Mouse (Mus musculus): ENCODE measurements around the gene Gm21964. TPM values are rescaled to one million over a fixed set of nuclear protein-coding genes. Genes with fewer than 3 reads are reported as not detected.

The Gm21964 gene
- polyA plus RNA-seq, 1 experiment from 2014 or later = not detected

DNA sequence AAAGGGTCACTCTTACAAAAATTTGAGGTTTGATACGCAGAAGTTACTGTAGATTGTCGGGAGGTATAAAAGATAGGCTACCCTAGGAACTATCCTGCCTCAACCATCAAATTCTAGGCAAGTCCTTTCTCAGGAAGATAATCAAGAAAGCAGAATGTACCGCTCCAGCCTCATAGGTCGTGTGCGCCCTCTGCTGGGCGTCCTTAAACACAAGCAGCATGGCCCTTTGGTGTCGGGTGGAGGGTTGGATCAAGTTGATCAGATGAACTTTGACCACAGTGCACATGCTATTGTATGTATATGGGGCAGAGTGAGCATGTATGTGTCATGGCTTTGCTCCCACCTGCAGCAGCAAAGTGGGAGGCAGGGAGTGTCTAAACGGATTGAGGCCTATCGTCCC lies 29.4 kb upstream of the Gm21964 start:
- Histone ChIP-seq H3K4me1 (ENCODE audit: control insufficient read depth in 2 of 2, insufficient read depth in 2 of 2, low read length in 2 of 2) (no peaks in the 10 kb centered on the region), H3K27ac (replicated peaks in 1 of 2; ENCODE audit: control insufficient read depth in 1 of 2, insufficient read depth in 1 of 2, low read depth in 2 of 2, low read length in 2 of 2) (no peak overlapping the region), H3K9me3 (ENCODE audit: control insufficient read depth, low read length) (peaks cover 3% of the 10 kb centered on the region; the same call in 1 of the 2 replicates), H3K4me3 (ENCODE audit: control insufficient read depth in 1 of 2, insufficient read depth in 1 of 2, low read depth in 1 of 2, low read length in 2 of 2) (no peak overlapping the region), H3K27me3 (ENCODE audit: control insufficient read depth, insufficient read depth, low read length) (no peaks in the 10 kb centered on the region), H3K4me2 (ENCODE audit: low read length) (no peak overlapping the region), H3K36me3 (ENCODE audit: control insufficient read depth, insufficient read depth, low read length) (no peaks in the 10 kb centered on the region), H3K9ac (ENCODE audit: low read length) (no peak overlapping the region)
- ATAC-seq (ENCODE audit: insufficient number of reproducible peaks, insufficient read depth, low FRiP score, low read depth) = no peak
- WGBS = 9% methylated on average over 9 of the region's 9 CpGs

DNA sequence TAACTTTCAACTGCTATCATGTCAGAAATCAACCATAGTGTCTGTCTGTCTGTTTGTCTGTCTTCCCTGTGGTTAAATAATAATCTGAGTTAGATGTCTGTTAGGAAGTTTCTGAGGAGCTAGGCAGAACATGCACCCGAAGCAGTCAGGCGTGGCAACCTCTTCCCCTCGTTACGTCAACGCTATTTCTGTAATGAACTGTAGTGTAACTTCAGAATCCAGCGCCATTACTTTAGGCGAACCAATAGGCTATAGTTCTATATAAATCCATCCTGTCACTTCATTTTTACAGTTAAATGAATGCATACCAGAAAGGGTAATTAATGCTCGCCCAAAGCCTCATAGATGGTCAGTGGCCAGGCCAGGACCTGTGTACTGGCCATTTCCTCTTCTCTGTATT lies 26.5 kb upstream of the Gm21964 start:
- no peak for ATAC-seq (ENCODE audit: insufficient number of reproducible peaks, insufficient read depth, low FRiP score, low read depth)
- no peak overlapping the region for H3K4me2 ChIP-seq (ENCODE audit: low read length)
- peaks cover 3% of the 10 kb centered on the region; the same call in 1 of the 2 replicates for H3K9me3 ChIP-seq (ENCODE audit: control insufficient read depth, low read length)
- WGBS = 78% methylated on average over 8 of the region's 8 CpGs
- H3K27me3 ChIP-seq (ENCODE audit: control insufficient read depth, insufficient read depth, low read length) = no peaks in the 10 kb centered on the region
- no peak overlapping the region for H3K27ac ChIP-seq (replicated peaks in 1 of 2; ENCODE audit: control insufficient read depth in 1 of 2, insufficient read depth in 1 of 2, low read depth in 2 of 2, low read length in 2 of 2)
- peaks cover 0 to 2% of the 10 kb centered on the region in 2 experiments; a peak in 1 of 4 replicates for H3K4me1 ChIP-seq (ENCODE audit: control insufficient read depth in 2 of 2, insufficient read depth in 2 of 2, low read length in 2 of 2)
- no peak overlapping the region for H3K4me3 ChIP-seq (ENCODE audit: control insufficient read depth in 1 of 2, insufficient read depth in 1 of 2, low read depth in 1 of 2, low read length in 2 of 2)
- no peak overlapping the region for H3K9ac ChIP-seq (ENCODE audit: low read length)
- H3K36me3 ChIP-seq (ENCODE audit: control insufficient read depth, insufficient read depth, low read length) = no peaks in the 10 kb centered on the region

DNA sequence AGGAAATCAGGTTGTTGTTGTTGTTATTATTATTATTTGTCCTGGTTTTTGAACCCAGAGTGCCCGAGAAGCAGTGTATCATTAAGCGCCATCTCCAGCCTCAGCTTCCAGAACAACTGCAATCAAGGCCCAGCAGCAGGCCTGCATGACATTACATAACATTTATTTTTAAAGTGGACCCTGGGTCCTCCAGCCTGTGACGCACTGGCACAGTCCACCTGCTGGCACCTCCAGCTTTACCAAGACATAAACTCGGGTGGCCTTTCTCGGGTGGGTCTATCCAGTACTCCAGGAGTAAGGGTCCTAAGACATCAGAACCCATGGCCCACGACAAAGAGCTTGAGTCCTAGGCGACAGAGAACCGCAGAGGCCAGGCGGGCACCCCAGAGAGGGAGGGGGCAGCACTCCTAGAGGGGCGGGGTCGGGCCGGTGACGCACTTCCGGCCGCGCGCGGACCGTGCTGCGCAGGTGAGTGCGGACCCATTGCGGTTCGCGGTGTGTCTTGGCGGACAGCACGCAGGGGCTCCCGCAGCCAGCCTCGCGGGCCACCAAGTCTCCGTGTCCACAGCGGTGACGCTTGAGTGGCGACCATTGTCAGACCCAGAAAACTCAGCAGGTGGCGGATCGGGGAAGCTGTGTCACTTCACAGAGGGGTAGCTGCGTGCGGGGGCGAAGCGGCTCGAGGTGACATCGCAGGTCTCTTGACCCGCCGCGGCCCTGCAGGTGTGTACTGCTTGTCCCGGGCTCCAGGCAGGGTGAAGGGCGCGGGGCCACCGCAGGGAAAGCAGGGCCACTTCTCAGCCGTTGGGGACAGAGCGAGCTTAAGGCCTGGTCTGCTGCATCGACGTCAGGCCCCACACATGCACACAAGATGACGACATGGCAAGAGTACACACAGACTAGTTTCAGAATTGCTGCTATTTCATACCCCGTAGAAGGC lies 21.5 kb upstream of the Gm21964 start, which contains the start of gene Zfp612:
Zfp612 (plus strand) TSS at position 465 of the 940 bp plus-strand sequence.
- WGBS = 6% methylated on average over 54 of the region's 54 CpGs
- ATAC-seq (ENCODE audit: insufficient number of reproducible peaks, insufficient read depth, low FRiP score, low read depth) = peak; percentile 73
- Histone ChIP-seq H3K36me3 (ENCODE audit: control insufficient read depth, insufficient read depth, low read length) (peaks cover 5% of the 10 kb centered on the region), H3K4me2 (ENCODE audit: low read length) (peak within 1 kb of the TSS; percentile 93), H3K9ac (ENCODE audit: low read length) (peak within 1 kb of the TSS; percentile 84), H3K4me3 (ENCODE audit: control insufficient read depth in 1 of 2, insufficient read depth in 1 of 2, low read depth in 1 of 2, low read length in 2 of 2) (peak within 1 kb of the TSS; percentile 64 to 69), H3K4me1 (ENCODE audit: control insufficient read depth in 2 of 2, insufficient read depth in 2 of 2, low read length in 2 of 2) (peaks cover 2 to 4% of the 10 kb centered on the region in 2 experiments; a peak in 3 of 4 replicates), H3K27ac (replicated peaks in 1 of 2; ENCODE audit: control insufficient read depth in 1 of 2, insufficient read depth in 1 of 2, low read depth in 2 of 2, low read length in 2 of 2) (no peak within 1 kb of the TSS), H3K9me3 (ENCODE audit: control insufficient read depth, low read length) (no peaks in the 10 kb centered on the region), H3K27me3 (ENCODE audit: control insufficient read depth, insufficient read depth, low read length) (no peaks in the 10 kb centered on the region)

DNA sequence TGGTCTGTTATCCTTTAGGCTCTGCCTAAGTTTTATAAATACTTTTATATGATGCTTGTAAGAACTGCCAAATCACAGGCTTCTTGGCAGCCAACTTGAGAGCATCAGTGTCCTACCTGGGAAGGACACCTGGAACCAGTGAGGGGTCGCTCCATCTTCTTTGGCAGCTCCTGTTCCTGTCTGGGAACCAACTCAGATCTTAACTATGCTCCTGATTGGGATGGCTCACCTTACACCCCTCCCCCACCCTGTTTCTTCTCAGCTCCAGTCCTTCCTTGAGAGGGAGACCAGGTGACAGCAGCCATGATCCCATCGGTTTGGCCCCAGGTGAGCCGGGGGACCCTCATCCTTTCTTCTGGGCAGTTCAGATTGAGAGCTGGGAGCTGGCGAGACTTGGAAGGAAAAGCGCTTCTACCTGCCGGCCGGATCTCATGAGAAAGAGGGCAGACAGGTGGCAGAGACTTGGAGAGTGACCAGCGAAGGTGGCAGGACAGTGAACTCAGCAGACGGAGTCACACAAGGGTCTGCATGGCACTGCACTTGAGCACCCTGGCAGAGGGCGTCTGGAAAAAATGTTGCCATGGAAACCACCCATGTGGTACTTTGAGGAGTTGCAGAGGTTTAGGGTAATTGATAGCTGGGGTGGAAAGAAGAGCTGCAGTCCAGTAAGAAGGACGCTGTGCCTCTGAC lies 18.4 kb upstream of the Gm21964 start:
- Histone ChIP-seq H3K9ac (ENCODE audit: low read length) (no peak overlapping the region), H3K4me1 (ENCODE audit: control insufficient read depth in 2 of 2, insufficient read depth in 2 of 2, low read length in 2 of 2) (peaks cover 2 to 4% of the 10 kb centered on the region in 2 experiments; a peak in 3 of 4 replicates), H3K36me3 (ENCODE audit: control insufficient read depth, insufficient read depth, low read length) (peaks cover 25% of the 10 kb centered on the region), H3K4me3 (ENCODE audit: control insufficient read depth in 1 of 2, insufficient read depth in 1 of 2, low read depth in 1 of 2, low read length in 2 of 2) (no peak overlapping the region), H3K4me2 (ENCODE audit: low read length) (no peak overlapping the region), H3K27me3 (ENCODE audit: control insufficient read depth, insufficient read depth, low read length) (no peaks in the 10 kb centered on the region), H3K27ac (replicated peaks in 1 of 2; ENCODE audit: control insufficient read depth in 1 of 2, insufficient read depth in 1 of 2, low read depth in 2 of 2, low read length in 2 of 2) (no peak overlapping the region), H3K9me3 (ENCODE audit: control insufficient read depth, low read length) (peaks cover 6% of the 10 kb centered on the region; the same call in 1 of the 2 replicates)
- no peak for ATAC-seq (ENCODE audit: insufficient number of reproducible peaks, insufficient read depth, low FRiP score, low read depth)
- 79% methylated on average over 11 of the region's 11 CpGs for WGBS

DNA sequence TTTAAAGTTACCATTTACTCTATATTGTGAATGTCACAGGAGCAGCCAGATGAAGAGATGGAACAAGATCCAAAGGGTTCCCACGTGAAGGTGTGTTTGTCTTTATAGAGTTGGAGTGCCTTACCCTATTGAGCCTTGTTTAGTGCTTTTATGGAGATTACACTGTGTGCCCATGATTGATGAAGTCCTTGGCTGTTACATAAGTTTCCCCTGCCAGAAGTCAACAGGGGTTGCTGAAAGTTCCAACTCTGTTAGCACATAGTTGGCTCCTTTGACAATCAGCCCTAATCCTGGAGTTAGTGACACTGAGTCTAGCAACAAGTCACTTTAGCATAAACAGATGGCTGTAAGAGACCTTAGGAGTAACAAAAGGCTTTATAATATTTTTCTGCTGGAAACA lies 9.1 kb upstream of the Gm21964 start:
- ATAC-seq (ENCODE audit: insufficient number of reproducible peaks, insufficient read depth, low FRiP score, low read depth) = no peak
- Histone ChIP-seq H3K4me2 (ENCODE audit: low read length) (no peak overlapping the region), H3K4me3 (ENCODE audit: control insufficient read depth in 1 of 2, insufficient read depth in 1 of 2, low read depth in 1 of 2, low read length in 2 of 2) (no peak overlapping the region), H3K27me3 (ENCODE audit: control insufficient read depth, insufficient read depth, low read length) (no peaks in the 10 kb centered on the region), H3K4me1 (ENCODE audit: control insufficient read depth in 2 of 2, insufficient read depth in 2 of 2, low read length in 2 of 2) (no peaks in the 10 kb centered on the region), H3K27ac (replicated peaks in 1 of 2; ENCODE audit: control insufficient read depth in 1 of 2, insufficient read depth in 1 of 2, low read depth in 2 of 2, low read length in 2 of 2) (no peak overlapping the region), H3K36me3 (ENCODE audit: control insufficient read depth, insufficient read depth, low read length) (peaks cover 23% of the 10 kb centered on the region), H3K9me3 (ENCODE audit: control insufficient read depth, low read length) (peaks cover 20% of the 10 kb centered on the region), H3K9ac (ENCODE audit: low read length) (no peak overlapping the region)
- WGBS = 59% methylated on average over 1 of the region's 1 CpGs

DNA sequence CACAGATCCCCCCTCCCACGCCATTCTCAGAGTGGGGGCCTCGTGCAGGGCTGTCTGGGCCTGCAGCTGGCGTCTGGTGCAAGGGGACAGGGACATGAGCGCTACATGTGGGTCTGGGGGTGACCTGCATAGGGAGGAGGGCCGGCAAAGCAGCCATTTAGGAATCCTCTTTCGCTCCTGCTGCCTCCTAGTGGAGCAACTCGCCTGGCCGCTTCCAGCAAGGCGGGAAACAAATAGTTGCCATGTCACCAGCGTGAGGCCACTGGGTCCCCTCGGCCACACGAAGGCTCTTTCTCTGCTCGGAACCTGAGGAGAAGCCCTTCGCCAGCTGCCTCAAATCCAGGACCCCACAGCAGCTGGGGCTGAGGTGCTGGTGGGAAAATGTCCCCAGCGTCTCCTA lies 669 bp downstream of the Gm21964 start:
- no peaks in the 10 kb centered on the region for H3K27me3 ChIP-seq (ENCODE audit: control insufficient read depth, insufficient read depth, low read length)
- WGBS = 89% methylated on average over 14 of the region's 15 CpGs
- H3K4me2 ChIP-seq (ENCODE audit: low read length) = no peak overlapping the region
- no peak for ATAC-seq (ENCODE audit: insufficient number of reproducible peaks, insufficient read depth, low FRiP score, low read depth)
- H3K36me3 ChIP-seq (ENCODE audit: control insufficient read depth, insufficient read depth, low read length) = no peaks in the 10 kb centered on the region
- no peak overlapping the region for H3K27ac ChIP-seq (replicated peaks in 1 of 2; ENCODE audit: control insufficient read depth in 1 of 2, insufficient read depth in 1 of 2, low read depth in 2 of 2, low read length in 2 of 2)
- H3K9me3 ChIP-seq (ENCODE audit: control insufficient read depth, low read length) = no peaks in the 10 kb centered on the region
- H3K9ac ChIP-seq (ENCODE audit: low read length) = no peak overlapping the region
- no peak overlapping the region for H3K4me3 ChIP-seq (ENCODE audit: control insufficient read depth in 1 of 2, insufficient read depth in 1 of 2, low read depth in 1 of 2, low read length in 2 of 2)
- no peaks in the 10 kb centered on the region for H3K4me1 ChIP-seq (ENCODE audit: control insufficient read depth in 2 of 2, insufficient read depth in 2 of 2, low read length in 2 of 2)

DNA sequence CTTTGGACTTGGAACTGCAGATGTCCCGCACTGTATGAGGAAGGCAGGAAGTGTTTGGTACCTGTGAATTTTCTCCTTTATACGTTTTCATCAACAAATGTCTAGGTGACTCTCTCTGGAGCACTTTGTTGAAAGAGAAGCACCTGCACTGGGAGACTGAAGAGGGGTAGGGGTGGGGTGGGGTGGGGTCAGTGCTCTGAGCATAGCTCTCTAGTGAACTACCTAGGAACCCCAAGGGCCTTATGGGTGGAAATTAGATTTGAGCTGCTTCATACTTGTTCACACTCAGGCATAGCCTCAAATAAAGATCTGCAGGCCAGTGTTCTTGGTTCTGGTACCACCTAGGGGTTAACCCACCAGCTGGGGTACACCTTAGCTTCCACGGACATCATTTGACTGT lies 1.6 kb downstream of the Gm21964 start, which contains the start of gene Gm17720:
Gm17720 (minus strand) TSS at position 101 of the 400 bp plus-strand sequence.
- H3K4me1 ChIP-seq (ENCODE audit: control insufficient read depth in 2 of 2, insufficient read depth in 2 of 2, low read length in 2 of 2) = no peaks in the 10 kb centered on the region
- no peaks in the 10 kb centered on the region for H3K27me3 ChIP-seq (ENCODE audit: control insufficient read depth, insufficient read depth, low read length)
- no peak for ATAC-seq (ENCODE audit: insufficient number of reproducible peaks, insufficient read depth, low FRiP score, low read depth)
- no peak within 1 kb of the TSS for H3K4me2 ChIP-seq (ENCODE audit: low read length)
- no peaks in the 10 kb centered on the region for H3K9me3 ChIP-seq (ENCODE audit: control insufficient read depth, low read length)
- no peak within 1 kb of the TSS for H3K9ac ChIP-seq (ENCODE audit: low read length)
- no peak within 1 kb of the TSS for H3K4me3 ChIP-seq (ENCODE audit: control insufficient read depth in 1 of 2, insufficient read depth in 1 of 2, low read depth in 1 of 2, low read length in 2 of 2)
- no peaks in the 10 kb centered on the region for H3K36me3 ChIP-seq (ENCODE audit: control insufficient read depth, insufficient read depth, low read length)
- no peak within 1 kb of the TSS for H3K27ac ChIP-seq (replicated peaks in 1 of 2; ENCODE audit: control insufficient read depth in 1 of 2, insufficient read depth in 1 of 2, low read depth in 2 of 2, low read length in 2 of 2)
- 83% methylated on average over 3 of the region's 3 CpGs for WGBS

Data from heart, embryonic 14.5 days (tissue).